Mouse (Mus musculus) T-cell, adult 2 months (primary cell): ENCODE results near the gene Fam181a.

Experiments used
- DNase-seq: peaks from one replicate; pipeline ENCODE4 v3.0.0; 2022; ENCODE audit warnings: low spot score

Gene Fam181a

GRCm38 (mm10) chr12:103310744-103311267 lies at the start of gene Fam181a:
Fam181a (plus strand) TSS chr12:103310975.
- no peak for DNase-seq

GRCm38 (mm10) chr12:103262017-103262865 lies 48.5 kb upstream of the Fam181a start:
- no peak for DNase-seq

GRCm38 (mm10) chr12:103266605-103267004 lies 44.2 kb upstream of the Fam181a start:
- DNase-seq: no peak

- DNase-seq: no peak
Measured at GRCm38 (mm10) chr12:103272176-103272575, 38.6 kb upstream of the Fam181a start.

GRCm38 (mm10) chr12:103273051-103273450 lies 37.7 kb upstream of the Fam181a start:
- DNase-seq: no peak

GRCm38 (mm10) chr12:103273732-103274131 lies 37.0 kb upstream of the Fam181a start:
- DNase-seq: no peak

- no peak for DNase-seq
Measured at GRCm38 (mm10) chr12:103276422-103276821, 34.4 kb upstream of the Fam181a start.

GRCm38 (mm10) chr12:103281491-103281890 lies 29.3 kb upstream of the Fam181a start:
- DNase-seq: no peak

GRCm38 (mm10) chr12:103281912-103282311 lies 28.9 kb upstream of the Fam181a start:
- no peak for DNase-seq

GRCm38 (mm10) chr12:103282936-103283335 lies 27.8 kb upstream of the Fam181a start:
- no peak for DNase-seq

- DNase-seq: no peak
Measured at GRCm38 (mm10) chr12:103283411-103283810, 27.4 kb upstream of the Fam181a start.

GRCm38 (mm10) chr12:103287276-103287675 lies 23.5 kb upstream of the Fam181a start:
- no peak for DNase-seq

GRCm38 (mm10) chr12:103292366-103292765 lies 18.4 kb upstream of the Fam181a start:
- DNase-seq: no peak

- DNase-seq: no peak
Measured at GRCm38 (mm10) chr12:103296292-103296691, 14.5 kb upstream of the Fam181a start.

GRCm38 (mm10) chr12:103300493-103300892 lies 10.3 kb upstream of the Fam181a start:
- DNase-seq: no peak

GRCm38 (mm10) chr12:103301645-103302044 lies 9.1 kb upstream of the Fam181a start:
- no peak for DNase-seq

GRCm38 (mm10) chr12:103302960-103303359 lies 7.8 kb upstream of the Fam181a start:
- no peak for DNase-seq

- no peak for DNase-seq
Measured at GRCm38 (mm10) chr12:103306224-103306623, 4.6 kb upstream of the Fam181a start.

GRCm38 (mm10) chr12:103306720-103307119 lies 4.1 kb upstream of the Fam181a start:
- DNase-seq: no peak

GRCm38 (mm10) chr12:103311921-103312320 lies 1.1 kb downstream of the Fam181a start:
- no peak for DNase-seq

GRCm38 (mm10) chr12:103313274-103313673 lies 2.5 kb downstream of the Fam181a start:
- DNase-seq: no peak

GRCm38 (mm10) chr12:103313871-103314639 lies 3.3 kb downstream of the Fam181a start:
- DNase-seq: no peak
